Mouse (Mus musculus) small intestine, adult 2 months (tissue): ENCODE measurements at regions not wholly inside any gene's neighbourhood (a gene's known extent, or its start where the extent isn't known, plus 50 kb on each side); places are given as distances from the start of the nearest gene placed in this dataset.

Experiments used
- CTCF ChIP-seq: fragments of 200-500 bp; IDR thresholded peaks from 2 replicates; pipeline ENCODE4 v1.5.1; 2012; ENCODE audit warnings: low read depth, mild to moderate bottlenecking, control low read depth, inconsistent platforms, low read length, moderate library complexity, mixed read lengths; ENCODE audit not compliant: insufficient replicate concordance, insufficient read length; ENCODE audit errors: extremely low read depth
- POLR2A ChIP-seq: fragments of 200-500 bp; IDR thresholded peaks from 2 replicates; pipeline ENCODE4 v1.6.1; 2012; ENCODE audit warnings: low read depth, mild to moderate bottlenecking, control low read depth, inconsistent platforms, low read length, moderate library complexity

DNA sequence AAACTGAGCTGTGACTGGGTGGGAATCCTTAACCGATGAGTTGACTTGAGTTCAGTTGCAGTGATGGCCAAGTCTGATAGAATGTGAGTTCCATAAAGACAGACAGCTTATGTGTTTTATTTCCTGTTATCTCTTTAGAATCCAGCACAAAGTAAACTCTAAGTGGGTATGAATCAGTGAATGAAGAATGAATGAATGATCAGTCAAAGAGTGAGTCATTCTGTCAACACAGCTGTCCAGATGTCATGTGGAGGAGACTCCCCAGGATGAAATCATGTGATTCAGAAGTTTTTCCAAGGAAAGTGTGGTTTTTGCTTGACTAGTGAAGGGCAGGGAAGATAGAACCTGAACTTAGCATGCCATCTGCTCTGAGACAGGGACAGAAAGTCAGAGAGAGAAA, 732.0 kb upstream of the A1bg start:
- TF ChIP-seq CTCF = no peak
- TF ChIP-seq POLR2A = no peak
